Mouse (Mus musculus) T-helper 2 cell (primary cell): ENCODE measurements around the gene Dnajc13.

Source experiments
- in situ Hi-C: fragments of 300-600 bp; cut with MboI, MseI; formaldehyde crosslinking; loops from one replicate; pipeline ENCODE4 v1.15.1; 2025; ENCODE audit warnings: high pct_unique_total_duplicates

The Dnajc13 gene

DNA sequence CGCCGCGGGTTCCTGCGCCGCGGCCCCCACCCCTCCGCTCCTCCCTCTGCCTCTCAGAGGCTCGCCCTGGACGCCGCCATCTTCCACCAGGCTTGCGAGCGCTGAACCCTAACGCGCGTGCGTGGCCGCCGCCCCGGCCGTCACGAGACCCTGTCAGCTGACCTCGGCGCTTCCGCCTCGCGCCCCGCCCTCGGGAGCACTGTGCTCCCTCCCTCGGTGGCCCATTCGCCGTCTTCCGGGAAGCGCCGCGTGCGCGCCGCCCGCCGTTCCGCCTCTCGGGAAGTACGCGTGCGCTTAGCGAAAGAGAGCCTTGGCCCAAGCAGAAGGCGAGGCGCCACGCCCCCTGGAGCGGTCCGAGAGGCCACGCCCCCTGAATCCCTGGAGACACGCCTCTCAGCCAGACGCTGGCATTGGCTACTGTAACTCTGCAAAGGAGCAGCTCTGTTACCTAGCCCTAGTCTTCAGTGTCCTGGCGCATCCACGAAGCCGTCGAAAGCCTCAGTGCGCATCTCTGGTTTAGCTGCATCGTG is at the start of gene Dnajc13:
Gene Dnajc13 (minus strand): TSS at position 108 of the 530 bp plus-strand sequence.
- in situ Hi-C loops: loop anchor here (25.0 kb wide), 2 partner anchors 1124 to 1224 kb away; partner anchors contain the start of genes Aste1 and Nek11

DNA sequence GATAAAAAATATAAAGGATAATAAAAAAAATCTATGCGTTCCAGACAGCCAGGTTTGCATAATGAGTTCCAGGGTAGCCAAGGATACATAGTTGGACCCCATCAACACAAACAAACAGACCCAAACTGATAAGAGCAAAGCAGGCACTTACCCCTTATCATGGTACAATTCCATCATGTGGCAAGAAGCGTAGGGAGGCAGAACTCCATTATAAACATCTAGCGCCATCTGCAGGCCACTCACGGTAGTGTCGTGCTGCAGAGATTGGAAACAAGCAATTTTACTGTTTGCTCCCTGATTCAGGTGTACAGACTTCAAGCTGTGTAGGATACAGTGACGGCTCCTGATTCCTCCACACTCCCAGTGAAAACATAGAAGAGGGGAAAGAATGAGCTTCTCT is 44.0 kb upstream of the Dnajc13 start:
- in situ Hi-C loops: no loop called here

DNA sequence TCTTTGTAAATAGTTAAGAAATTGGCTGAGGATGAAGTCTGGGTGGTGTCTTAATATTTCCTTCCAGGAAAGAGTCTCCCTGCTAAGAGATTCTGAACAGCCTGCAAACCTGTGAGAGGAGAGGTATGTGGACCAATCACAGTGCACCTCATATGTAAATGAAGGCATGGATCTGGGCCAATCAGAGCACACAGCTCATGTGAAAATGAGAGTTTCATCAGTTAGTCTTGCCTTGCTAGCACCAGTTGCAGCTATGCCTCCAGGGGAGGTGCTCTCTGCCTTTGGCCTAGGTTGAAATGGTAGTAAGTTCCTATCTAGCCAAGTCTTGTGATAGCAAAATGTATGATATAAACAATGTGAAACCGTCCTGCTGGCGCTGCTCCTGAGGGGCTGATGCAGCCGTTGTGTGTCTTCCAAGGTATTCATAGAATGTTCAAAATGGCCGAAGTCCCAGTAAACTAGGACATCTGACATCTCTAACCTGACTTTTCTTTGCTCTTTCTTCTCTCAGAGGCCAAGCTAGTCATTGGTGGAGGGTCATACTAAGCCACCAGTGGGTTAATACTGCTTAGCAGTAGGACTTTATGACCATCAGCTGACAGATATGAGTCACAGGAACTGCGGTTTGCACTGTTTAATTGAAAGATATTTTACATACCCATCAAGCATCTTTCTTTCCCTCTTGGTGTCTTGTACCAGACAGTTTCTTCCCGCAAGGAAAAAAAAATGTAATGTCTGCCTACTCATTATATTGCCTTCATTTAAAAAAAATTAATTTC is 42.8 kb upstream of the Dnajc13 start:
- in situ Hi-C loops: no loop called here

DNA sequence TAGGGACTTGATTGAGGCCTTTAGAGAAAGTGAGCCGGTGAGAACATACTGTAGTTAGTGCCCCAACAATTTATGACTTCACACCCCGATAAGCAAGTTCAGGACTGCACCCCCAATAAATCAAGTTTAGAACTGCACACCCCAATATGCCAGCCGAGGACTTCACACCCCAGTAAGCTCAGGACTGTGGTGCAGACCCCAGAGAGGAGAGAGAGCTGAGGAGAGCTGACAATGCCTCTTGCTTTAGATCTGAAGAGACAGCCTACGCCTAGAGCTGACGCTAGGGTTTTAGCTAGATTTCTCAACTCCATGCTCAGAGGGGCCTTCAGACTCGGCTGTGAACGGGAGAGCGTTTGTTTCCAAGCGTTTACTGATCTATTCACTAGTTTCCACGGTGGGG is 42.1 kb upstream of the Dnajc13 start:
- in situ Hi-C loops: no loop called here

DNA sequence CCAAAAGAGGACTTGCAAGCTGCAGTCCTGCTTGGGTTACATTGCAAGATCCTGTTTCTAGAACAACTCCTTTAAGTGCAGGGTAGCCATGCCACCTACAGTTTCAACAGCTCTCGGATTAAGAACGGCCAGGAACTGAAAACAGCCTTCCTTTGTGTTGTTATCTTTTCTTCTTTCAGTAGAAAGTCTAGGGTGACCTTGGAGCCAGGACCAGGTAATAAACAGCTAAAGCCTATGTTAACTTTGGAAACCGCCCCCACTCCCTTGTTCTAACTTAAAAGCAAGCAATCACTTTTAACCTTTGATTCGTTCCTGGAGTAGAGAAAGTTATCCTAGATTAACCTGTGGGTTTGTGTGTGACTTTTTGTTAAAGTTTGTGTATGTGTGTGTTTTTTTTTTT is 41.6 kb upstream of the Dnajc13 start:
- in situ Hi-C loops: no loop called here

DNA sequence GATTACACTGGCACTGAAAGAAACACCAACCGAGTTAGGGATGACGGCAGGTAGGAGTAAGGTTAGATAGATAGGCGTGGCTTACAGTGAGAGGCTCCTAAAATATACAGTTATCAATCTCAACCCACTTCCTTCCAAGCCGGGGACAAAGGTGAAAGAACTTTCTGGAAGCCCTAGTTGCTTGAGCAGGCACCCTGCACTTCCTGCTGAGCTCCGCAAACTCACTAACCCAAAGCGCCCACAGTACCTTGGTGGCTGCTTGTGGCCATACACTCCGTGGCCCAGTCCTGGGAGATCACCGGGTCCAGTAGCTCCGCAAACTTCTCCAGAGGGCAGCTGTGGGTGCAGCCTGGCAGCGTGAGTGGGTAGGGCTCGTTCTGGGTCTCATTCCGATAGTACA is 37.8 kb upstream of the Dnajc13 start:
- in situ Hi-C loops: no loop called here

DNA sequence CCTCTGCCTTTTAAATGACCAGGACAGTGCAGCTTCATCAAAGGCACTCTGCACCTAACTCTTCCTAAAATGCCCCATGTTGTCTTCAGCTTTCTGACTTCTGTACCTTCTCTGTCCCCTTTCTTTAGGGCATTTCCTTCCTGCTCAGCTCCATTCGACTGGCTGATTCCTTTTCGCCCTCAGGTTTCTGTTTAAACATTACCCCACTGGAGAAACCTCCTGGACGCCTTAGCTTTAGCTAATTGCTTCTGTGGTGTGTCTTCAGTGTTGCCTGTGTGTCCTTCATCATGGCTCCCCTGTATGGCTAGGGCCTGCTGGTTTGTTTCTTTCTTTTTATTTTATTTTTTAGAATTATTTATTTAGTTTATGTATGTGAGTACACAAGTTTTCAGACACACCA is 34.3 kb upstream of the Dnajc13 start:
- in situ Hi-C loops: no loop called here

DNA sequence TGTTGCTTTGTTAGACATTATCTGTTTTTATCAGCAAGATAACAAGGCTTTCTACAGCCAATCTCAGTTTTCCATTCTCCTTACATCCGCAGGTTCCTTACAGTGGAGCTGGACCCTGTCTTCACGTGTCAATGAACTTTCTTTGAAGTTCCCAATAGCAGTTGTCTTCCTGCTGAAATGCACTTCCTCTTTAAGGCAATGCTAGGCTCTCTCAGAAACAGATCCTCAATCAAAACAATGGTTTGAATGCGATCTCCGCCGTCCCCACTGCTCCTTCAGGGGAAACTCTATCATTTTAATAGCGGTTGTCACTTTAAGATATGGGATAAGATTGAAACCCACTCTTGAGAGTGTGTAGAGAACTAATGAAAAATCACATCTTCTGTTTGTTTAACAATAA is 22.2 kb upstream of the Dnajc13 start:
- in situ Hi-C loops: no loop called here

DNA sequence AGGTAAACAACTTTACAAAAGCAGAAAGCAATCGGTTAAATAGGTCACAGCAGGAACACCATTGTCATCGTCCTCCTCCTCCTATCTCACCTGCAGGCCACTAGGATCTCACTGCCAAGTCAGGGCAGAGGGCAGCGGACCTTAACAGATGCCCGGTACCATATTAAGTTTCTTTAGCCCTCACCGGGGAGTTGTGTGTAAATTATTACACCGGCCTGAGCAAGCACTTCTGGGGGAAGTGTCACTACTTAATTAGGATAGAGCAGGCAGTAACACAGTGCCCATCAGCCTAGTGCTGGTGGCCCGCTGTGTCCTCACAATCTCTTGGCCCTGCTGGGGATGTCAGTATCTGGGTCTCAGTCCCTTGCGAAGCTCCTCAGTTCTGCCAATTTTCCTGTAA is 19.8 kb upstream of the Dnajc13 start:
- in situ Hi-C loops: no loop called here

DNA sequence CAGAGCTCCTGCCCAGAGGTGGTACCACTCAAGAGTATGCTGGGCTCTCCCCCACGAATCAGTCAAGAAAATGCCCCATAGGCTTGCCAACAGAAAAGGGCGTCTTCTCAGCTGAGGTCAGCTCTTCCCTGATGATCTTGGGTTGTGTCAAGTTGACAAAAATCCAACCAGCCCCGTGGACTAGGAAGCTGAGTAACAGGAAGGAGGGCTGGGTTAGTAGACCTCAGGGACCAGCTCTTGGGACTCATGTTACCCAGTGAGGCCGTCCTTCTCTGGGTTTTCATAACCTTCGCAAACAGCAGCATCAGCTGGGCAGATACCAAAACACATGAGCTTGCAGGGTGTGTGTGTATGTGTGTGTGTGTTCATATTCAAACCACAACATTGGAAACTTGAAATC is 19.0 kb upstream of the Dnajc13 start:
- in situ Hi-C loops: no loop called here

DNA sequence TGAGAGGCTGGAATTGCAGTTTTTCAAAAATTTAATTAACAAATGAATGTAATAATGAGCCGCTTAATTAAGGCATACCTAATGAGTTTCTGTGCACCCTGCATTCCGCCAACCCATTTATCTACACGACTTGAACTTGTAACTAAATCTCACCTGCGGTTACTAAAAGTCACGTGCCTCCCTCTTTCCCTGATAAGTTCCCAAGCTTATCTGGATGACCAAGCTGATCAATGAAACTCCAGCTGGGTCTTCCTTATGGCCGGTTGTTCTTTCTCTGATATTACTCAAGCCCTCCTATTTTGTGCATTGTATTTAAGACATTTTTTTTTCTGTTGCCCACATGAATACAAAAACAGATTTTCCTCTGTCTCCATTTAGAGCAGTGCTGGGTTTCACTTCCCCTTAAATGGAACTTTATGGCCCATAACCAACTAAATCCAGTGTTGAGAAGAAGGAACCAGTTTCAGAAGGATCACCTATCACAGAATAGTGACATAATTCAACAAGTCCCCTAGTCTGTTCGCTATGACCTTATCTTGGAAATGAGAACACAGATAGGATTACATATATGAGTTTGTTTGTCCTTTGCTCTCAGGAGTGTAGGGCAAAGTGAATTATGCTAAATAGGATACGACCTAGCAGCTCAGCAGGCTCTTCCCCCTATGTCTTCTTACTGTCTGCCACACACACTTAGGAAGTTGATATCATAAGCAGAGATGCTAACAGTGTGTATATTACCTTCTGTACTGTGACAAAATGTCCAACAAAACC is 18.2 kb upstream of the Dnajc13 start:
- in situ Hi-C loops: no loop called here

DNA sequence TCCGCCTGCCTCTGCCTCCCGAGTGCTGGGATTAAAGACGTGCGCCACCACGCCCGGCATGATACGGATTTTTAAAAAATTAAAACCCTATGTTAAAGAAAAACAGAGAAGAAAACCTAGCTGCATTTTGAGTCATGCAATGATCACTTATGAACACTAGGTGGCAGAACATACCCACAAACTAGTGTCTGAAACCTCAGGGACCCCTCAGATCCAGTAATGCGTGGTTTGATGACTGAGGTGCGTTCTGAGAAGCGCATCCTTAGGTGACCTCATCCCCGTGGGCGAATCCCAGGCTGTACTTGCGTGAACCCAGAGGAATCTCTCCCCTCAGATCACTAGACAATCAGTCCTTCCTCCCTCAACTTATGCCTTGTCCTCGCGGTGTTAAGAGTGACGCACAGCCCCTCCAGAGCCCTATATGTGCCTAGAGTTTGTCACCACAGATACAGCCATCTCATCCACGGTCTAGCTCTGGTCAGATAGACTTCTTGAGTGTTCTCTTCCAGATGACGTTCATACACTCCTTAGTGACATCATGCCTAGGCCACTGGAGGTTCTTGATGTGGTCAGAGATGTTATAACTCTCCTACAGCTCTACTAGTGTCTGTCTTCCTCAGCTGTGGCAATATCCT is 14.9 kb upstream of the Dnajc13 start:
- in situ Hi-C loops: no loop called here

DNA sequence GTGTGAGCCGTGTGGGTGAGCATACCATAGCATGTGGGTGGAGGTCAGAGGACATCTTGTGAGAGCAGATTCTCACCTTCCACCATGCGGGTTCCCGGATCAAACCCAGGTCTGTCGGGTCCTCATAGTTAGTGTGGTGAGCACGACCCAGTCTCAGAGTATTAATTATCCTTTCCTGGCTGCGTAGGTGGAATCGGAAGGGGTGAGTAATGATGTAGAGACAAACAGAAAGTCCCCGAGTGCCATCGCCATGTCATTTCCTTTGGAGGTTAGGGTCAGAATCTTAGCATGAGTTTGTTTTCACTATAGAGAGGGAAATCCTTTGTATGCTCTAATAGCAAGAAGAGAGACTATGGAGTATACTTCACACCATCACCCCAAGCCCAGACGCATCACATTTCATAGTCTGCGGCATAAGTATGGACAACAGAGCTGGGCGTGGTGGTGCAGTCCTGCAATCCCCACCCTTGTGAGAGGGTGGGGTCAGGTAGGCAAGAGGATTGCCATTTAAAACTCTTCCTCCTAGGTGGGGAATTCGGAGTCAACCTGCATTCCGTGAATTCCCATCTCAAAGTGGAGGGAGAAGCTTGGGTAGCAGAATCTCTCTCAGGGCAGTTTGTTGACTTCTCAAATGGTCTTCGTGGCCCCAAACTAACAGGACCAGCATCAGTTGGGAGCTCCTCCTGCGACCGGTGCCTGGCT is 12.5 kb upstream of the Dnajc13 start:
- in situ Hi-C loops: no loop called here

DNA sequence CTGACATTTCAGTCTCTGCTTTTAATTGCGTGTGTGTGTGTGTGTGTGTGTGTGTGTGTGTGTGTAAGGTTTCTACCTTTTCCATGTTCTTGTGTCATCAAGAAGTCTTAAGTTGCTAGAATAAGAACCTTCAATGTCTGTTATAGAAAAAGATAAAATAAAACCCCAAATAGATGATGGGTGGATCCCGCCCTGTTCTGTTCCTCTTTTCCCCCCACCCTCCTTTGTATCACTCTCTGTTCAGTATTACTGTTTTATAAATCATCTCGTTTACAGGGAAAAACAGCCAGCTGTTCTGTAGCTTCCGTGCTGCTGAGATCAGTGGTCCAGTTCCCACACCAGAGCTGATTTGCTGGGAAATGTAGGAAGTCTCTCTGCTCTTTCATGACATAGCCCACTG is 9.3 kb upstream of the Dnajc13 start:
- in situ Hi-C loops: loop anchor here (25.0 kb wide), 2 partner anchors 1115 to 1215 kb away; partner anchors contain the start of genes Aste1 and Nek11

DNA sequence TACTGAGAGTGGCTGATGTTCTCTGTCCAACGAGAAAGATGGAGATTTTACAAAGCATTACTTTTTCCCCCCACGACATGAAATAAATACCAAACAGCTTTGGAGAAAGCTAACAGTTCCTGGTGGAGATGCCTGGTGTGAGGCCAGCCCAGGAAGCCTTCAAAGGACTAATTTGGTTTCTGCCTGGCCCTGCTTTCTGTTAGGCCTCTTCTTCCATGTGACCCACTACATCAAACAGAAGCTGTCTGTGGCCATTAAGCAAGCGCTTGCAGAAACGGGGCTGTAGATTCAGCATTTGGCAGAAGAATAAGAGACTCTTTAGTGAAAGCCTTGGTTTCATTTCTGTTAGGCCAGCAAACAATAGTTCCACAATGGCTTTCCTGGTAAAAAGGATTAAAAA is 8.9 kb upstream of the Dnajc13 start:
- in situ Hi-C loops: loop anchor here (25.0 kb wide), 2 partner anchors 1116 to 1216 kb away; partner anchors contain the start of genes Aste1 and Nek11

DNA sequence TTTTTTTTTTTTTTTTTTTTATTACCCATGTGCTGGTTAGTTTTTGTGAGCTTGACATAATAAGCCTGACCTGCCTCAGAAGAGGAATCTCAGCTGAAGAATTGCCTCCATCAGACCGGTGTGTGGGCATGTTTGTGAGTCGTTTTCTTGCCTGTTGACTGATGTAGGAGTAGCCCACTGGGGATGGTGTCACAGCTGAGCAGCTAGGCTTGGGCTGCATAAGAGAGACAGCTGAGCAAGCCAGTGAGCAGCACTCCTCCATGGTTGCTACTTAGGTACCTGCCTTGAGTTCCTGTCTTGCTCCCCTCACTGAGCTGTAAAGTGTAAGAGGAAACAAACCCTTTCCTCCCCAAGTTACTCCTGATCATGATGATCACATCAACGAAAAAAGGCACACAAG is 7.2 kb upstream of the Dnajc13 start:
- in situ Hi-C loops: loop anchor here (25.0 kb wide), 2 partner anchors 1117 to 1217 kb away; partner anchors contain the start of genes Aste1 and Nek11

DNA sequence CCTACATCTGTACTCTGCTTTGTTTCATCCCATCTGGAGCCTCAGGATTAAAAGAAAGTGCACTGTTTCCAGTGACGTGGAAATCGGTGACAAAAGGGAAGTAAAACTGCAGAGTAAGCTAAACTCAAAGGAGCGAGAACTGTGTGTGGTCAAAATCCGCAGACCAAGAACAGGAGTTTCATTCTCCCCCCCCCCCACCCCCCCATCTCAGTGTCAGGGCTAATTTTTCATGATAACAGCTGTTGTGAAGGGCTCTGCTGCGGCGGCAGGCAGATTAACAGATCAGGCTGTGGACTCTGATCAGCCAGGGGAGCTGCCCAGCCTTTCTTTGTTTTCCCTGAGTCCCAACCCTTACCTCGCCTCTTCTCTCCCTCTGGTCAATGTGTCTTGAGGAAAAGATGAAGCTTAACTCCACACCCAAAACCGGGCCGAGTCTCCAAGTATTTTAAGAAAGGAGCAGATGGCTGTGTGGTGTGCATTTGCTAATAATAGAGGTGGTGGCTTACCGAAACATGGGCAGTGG is 6.7 kb upstream of the Dnajc13 start:
- in situ Hi-C loops: loop anchor here (25.0 kb wide), 2 partner anchors 1118 to 1218 kb away; partner anchors contain the start of genes Aste1 and Nek11

DNA sequence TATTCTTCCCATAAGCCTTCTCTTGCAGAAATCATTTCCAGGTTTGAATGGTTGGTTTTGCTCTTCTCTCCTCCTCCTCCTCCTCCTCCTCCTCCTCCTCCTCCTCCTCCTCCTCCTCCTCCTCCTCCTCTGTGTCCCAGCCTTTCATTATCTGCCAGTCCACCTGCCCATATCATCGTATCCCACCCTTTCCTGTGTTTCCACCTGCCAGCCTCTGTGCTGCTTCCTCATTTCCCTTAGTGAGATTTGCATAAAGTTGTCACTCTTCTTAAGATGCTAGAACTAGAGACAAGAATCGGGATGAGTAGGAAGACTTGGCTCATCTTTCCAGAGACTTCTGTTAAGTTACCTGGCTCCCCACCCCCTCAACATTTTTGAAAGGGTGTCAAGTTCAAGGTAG is 1.8 kb upstream of the Dnajc13 start:
- in situ Hi-C loops: loop anchor here (25.0 kb wide), 2 partner anchors 1123 to 1223 kb away; partner anchors contain the start of genes Aste1 and Nek11

DNA sequence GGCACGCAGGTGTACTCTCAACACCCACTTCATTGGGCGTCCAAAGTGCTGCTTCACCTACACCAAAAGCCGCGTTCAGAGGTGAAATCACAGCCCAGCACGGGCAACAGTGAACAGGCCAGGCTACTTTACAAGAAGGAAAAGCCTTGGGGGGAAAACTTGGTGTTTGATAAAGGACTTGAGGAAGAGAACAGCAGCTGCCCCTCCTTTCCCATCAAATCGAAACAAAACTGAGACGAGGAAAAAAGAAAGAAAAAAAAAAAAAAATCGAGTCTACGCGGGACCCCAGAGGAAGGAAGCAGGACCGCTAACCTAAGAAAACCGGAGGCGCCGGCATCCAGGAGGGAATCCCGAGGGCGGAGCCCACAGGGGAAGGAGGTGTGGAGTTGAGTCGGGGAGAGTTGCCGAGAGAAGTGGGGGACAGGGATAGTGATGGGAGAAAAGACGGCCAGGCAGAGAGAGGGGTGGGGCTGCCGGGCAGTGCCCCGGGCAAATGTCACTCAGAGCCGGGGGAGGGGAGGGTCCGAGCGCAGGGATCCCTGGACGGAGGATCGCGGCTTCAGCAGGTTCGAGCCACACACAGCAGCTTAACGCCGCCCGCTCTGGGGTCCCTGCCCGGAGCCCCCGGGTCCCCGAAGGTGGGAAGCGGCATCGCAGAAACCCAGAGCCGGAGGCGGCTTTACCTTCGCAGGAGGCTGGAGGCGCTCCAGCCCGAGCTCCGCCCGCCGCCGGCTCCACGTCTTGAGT is 541 bp downstream of the Dnajc13 start:
- in situ Hi-C loops: loop anchor here (25.0 kb wide), 2 partner anchors 1125 to 1225 kb away; partner anchors contain the start of genes Aste1 and Nek11

DNA sequence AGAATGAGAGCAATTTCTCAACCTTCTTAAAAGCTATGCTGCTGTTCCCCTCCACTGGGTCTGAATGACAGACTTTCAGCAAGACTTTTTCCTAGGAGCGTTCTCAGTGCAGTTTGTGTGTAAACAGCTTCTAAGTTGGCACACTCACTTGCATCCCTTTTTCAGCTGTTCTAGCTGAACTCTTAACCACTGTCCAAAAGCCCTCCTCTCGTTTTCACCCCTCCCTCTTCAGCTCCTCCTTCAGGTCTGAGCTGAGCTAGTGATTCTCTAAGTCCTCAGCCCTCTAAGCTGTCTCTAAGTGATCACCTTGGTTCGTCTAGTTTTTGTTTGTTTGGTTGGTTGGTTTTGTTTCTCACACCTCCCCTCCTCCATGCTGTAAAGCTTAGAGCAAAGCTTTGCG is 2.4 kb downstream of the Dnajc13 start:
- in situ Hi-C loops: loop anchor here (25.0 kb wide), 2 partner anchors 1127 to 1227 kb away; partner anchors contain the start of genes Aste1 and Nek11
